Mouse (Mus musculus): ENCODE measurements around the gene Gfi1b.

Gene Gfi1b

GRCm38 (mm10) chr2:28599569-28599900 is 22.2 kb downstream of the Gfi1b start:
- peak in 1 of 2 experiments; percentile 70 for DNase-seq (ENCODE audit: low spot score in 2 of 2)

DNA sequence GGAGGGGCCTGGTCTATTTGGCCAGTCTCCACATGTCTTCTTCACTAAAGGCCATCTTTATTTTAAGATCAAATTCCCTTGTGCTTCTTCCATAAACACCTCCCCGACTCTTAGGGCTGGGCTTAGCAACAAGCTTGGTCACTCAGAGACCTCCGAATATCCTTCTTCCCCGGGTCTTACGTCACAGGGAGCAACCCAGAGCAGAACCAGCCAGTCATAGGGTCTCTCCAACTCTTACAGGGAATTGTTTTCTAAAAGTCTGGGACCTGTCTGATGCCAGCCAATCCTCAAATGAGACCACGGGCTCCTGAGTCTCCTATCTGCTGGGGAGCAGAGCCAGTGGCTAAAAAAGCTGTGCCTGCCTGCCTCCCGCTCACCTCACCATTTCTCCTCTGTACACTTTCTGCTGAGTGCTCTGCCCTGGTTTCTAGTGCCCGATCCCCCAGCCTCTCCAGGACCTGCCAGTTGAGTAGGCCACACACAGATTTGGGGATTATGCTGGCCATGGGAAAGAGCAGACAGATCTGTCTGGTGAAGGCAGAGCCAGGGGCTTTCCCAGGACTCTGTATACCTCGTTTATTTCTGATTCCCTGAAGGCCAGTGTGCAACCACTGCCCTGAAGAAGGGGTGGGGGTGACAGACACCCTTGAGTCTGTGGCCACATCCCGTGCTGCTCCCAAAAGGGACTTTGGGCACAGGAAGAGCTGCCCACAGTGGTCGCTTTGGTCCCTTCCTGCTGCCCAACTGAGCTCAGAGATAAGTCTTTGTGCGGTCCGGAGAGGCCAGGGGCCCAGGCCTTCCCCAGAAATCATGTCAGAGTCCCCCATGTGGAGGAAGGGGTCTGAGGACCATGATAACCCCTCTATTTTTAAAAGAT is 22.9 kb downstream of the Gfi1b start:
- peak in 1 of 2 experiments; percentile 71 for DNase-seq (ENCODE audit: low spot score in 2 of 2)

- DNase-seq (ENCODE audit: low spot score in 2 of 2) = peak; percentile 64 to 72
These were observed 23.8 kb downstream of the Gfi1b start for GRCm38 (mm10) chr2:28597733-28598547.

DNA sequence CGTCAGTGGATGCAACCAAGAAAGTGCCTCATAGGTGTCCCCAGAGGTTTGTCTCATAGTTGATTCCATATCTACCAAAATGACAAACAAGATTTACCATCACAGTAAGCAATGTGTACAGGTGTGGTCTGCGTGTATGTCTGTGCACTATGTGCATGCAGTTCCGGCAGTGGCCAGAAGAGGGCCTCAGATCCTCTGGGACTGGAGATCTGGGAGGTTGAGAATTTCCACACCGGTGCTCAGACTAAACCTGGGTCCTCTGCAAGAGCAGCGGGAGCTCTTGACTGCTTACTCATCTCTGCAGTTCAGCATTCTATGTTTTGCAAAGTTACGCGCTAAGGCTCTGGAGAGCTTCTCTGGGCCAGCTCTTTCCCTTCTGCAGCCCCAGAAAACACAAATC is 24.8 kb downstream of the Gfi1b start:
- peak; percentile 71 to 84 for DNase-seq (ENCODE audit: low spot score in 2 of 2)

GRCm38 (mm10) chr2:28596021-28596420 is 25.8 kb downstream of the Gfi1b start:
- peak in 1 of 2 experiments; percentile 68 for DNase-seq (ENCODE audit: low spot score in 2 of 2)

DNA sequence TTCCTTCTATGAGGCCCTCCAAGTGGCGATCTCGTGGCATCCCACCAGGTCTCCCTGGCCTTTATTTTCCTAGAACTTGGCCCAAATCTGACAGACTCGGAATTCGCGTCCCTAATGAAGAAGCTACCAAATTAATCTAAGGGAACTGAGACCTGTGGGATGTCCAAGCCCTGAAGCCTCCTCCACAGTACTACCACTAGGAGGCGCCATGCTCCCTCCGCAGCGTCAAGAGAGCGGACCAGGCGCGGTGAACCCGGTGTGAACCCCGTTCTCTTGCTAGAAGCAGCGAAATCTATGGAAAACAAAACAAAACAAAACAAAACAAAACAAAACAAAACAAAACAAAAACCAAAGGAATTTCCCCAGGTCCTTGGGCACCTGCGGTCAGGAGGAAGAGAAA is 29.0 kb downstream of the Gfi1b start:
- peak; percentile 84 to 93 for DNase-seq (ENCODE audit: low spot score in 2 of 2)

- DNase-seq (ENCODE audit: low spot score in 2 of 2) = no peak
These were observed 30.3 kb downstream of the Gfi1b start for GRCm38 (mm10) chr2:28591479-28591878.

DNA sequence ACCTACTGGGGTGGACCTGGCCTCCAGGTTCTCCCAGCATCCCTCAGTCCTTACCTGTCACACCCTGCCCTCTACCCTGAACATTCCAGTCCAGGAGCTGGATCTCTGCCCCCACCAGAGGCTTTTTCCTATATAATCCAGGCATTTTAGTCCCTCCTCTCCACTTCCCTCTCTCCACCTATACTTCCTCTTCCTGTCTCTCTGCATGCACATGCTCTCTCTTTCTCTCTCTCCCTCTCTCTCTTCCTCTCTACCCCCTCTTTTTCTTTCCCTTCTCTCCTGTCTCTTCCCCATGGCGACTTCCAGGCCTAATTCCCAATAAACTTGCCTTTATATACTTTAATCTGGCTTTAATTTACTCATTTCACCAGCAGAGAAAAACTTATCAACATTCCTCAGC is 33.2 kb downstream of the Gfi1b start:
- no peak for DNase-seq (ENCODE audit: low spot score in 2 of 2)

- no peak for DNase-seq (ENCODE audit: low spot score in 2 of 2)
These were observed 36.1 kb downstream of the Gfi1b start for GRCm38 (mm10) chr2:28585730-28586129.

- peak; percentile 83 to 89 for DNase-seq (ENCODE audit: low spot score in 2 of 2)
These were observed 36.7 kb downstream of the Gfi1b start for GRCm38 (mm10) chr2:28585043-28585571.

DNA sequence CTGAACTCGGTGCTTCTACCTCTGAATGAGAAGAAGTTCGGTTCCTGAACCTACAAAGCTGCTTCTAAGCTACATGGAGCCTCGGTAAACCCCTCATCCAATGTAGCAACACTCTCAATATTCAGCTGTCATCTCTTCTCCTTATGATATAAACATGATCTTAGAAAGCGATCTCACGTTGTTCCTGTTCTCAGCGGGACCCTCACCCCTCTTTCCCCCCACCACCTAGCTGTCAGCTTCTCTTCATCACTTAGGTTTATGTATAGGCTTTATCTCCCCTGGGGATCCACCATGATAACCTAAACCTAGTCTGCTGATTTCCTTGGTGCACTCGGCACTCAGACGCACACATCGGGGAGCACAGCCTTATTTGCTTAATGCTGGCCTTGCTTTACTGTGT is 38.1 kb downstream of the Gfi1b start, which contains the start of gene Gtf3c5:
Gene Gtf3c5, minus strand, starts transcription at position 101 of the 400 bp plus-strand sequence.
- no peak for DNase-seq (ENCODE audit: low spot score in 2 of 2)

GRCm38 (mm10) chr2:28582647-28583353 is 39.0 kb downstream of the Gfi1b start:
- peak; percentile 91 to 98 for DNase-seq (ENCODE audit: low spot score in 2 of 2)

GRCm38 (mm10) chr2:28578003-28578402 is 43.8 kb downstream of the Gfi1b start:
- peak in 1 of 2 experiments; percentile 74 for DNase-seq (ENCODE audit: low spot score in 2 of 2)

GRCm38 (mm10) chr2:28576815-28577214 is 45.0 kb downstream of the Gfi1b start:
- DNase-seq (ENCODE audit: low spot score in 2 of 2) = no peak

GRCm38 (mm10) chr2:28575341-28575740 is 46.4 kb downstream of the Gfi1b start:
- no peak for DNase-seq (ENCODE audit: low spot score in 2 of 2)

DNA sequence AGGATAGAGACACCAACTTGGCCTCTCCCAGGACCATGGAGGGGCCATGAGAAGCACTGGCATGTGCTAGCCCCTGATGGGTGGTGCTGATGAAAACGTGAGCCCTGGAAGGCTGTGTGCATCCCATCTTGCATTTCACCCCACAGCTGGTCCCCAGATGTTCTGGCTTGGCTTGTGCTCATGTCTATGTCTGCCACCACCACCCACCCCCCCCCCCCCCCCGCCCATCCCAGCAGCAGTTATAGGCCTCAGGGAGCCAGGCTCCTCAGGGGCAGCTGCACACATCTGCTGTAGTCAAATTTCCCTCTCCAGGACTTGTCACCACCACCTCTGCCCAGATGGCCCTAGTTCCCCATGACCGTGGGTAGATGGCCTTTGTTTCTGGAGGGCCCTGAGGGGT is 51.9 kb downstream of the Gfi1b start:
- no peak for DNase-seq (ENCODE audit: low spot score in 2 of 2)

- no peak for DNase-seq (ENCODE audit: low spot score in 2 of 2)
These were observed 55.2 kb downstream of the Gfi1b start for GRCm38 (mm10) chr2:28566545-28566944.

DNA sequence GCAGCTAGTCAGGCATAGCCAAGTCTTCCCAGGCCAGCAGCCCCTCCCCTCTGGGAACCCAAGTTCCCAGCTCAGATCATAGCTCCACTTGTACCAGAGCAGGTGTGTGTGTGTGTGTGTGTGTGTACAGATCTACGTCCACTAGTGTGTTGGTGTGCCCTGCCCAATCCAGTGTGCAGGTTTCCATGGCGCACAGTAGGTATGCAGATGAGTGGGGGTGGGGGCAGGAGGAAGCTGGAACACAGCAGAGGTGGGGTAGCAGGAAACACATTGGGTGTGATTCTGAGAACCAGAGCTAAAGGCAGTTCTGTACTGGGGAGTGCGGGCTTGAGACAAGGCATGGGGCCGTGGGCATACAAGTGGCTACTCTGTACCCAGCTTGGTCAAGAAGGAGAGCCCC is 57.4 kb downstream of the Gfi1b start:
- DNase-seq (ENCODE audit: low spot score in 2 of 2) = no peak

GRCm38 (mm10) chr2:28563830-28564229 is 58.0 kb downstream of the Gfi1b start:
- DNase-seq (ENCODE audit: low spot score in 2 of 2) = no peak

GRCm38 (mm10) chr2:28563303-28563702 is 58.5 kb downstream of the Gfi1b start, which contains the start of gene Cel:
Cel (minus strand) TSS chr2:28563403.
- no peak for DNase-seq (ENCODE audit: low spot score in 2 of 2)

Measured in spleen, postnatal 4 days (tissue).